Mouse (Mus musculus): ENCODE measurements around the gene Cul9. TPM values are rescaled to one million over a fixed set of nuclear protein-coding genes. Genes with fewer than 3 reads are reported as not detected.

Gene Cul9
- total RNA-seq, 2 experiments from 2014 or later: 11.2 to 11.4 TPM

GRCm38 (mm10) chr17:46554977-46555672 is 8.9 kb upstream of the Cul9 start:
- intact Hi-C loops (cut with DNase I): no loop called here
- peak in 1 of 2 experiments; percentile 34 for DNase-seq

- intact Hi-C loops (cut with DNase I): no loop called here
- peak in 1 of 2 experiments; percentile 29 for DNase-seq
Observed at GRCm38 (mm10) chr17:46554646-46554976, 8.4 kb upstream of the Cul9 start.

GRCm38 (mm10) chr17:46553926-46554325 is 7.7 kb upstream of the Cul9 start:
- DNase-seq: no peak
- intact Hi-C loops (cut with DNase I): no loop called here

GRCm38 (mm10) chr17:46553469-46553868 is 7.3 kb upstream of the Cul9 start:
- intact Hi-C loops (cut with DNase I): no loop called here
- peak in 1 of 2 experiments; percentile 26 for DNase-seq

DNA sequence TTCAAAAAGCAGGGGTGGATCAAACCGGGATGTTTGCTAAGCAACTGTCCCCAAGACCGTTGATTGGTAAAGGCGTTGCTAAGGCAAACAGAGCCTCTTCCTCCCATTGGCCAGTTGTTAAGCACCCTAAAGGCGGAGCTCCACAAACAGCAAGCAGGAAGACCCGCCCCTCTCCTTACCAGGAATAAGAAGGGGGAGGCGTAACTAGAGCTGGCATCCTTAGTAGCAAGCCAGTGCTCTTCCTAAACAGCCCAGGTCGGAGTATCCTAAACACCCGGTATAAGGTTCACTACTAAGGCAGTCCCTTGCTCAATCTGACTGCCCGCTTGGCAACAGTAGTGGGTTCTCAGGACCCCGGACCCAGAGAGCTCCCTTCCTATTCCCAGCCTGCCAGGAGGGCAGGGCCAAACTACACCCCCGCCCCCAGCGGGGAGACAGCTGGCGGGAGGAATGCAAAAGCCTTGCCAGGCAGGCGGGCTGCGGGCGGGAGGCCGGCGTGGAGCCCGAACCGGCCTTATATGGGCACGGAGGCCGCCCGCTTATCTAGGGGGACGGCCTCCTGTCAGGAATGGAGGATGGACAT is 6.7 kb upstream of the Cul9 start:
- DNase-seq: peak; percentile 93 to 94
- intact Hi-C loops (cut with DNase I): no loop called here

DNA sequence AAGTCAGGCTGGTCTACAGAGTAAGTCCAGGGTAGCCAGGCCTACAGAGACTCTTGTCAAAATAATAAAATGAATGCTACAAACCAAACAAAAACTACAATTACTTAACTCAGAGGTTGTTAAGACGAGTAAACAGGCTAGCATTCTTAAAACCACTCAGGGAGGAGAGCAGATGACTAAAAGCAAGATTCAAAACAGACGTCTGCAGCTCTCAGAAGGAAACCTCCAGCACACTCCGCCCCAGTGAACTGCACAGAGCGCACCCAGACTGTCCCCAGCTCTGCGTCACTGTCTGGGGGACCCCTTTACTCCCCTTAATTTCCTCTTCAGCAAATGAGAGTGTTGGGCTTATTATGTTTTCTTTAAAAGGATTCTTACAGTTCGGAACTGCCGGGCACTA is 6.0 kb upstream of the Cul9 start:
- intact Hi-C loops (cut with DNase I): no loop called here
- DNase-seq: no peak

- no peak for DNase-seq
- intact Hi-C loops (cut with DNase I): no loop called here
Observed at GRCm38 (mm10) chr17:46551369-46551768, 5.2 kb upstream of the Cul9 start.

DNA sequence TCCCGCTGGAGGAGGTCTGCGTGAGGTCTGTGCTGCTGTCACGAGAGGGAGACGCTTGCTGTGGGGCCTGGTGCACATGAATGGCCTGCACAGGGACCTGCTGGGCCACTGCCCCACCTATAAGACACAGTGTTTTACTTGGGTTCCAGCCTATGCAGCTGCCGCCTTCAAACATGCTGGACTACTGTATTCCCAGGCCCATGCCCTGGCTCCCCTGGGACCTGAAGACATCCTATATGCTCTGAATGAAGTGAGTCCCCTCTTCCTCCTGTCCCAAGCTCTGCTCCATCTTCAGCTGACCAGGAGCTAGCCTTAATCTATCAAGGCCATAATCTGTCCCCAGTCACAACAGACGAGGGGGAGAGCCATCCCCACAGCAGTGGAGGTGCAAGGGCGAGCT is 4.7 kb upstream of the Cul9 start:
- DNase-seq: no peak
- intact Hi-C loops (cut with DNase I): no loop called here

GRCm38 (mm10) chr17:46549642-46550041 is 3.5 kb upstream of the Cul9 start:
- intact Hi-C loops (cut with DNase I): no loop called here
- DNase-seq: no peak

GRCm38 (mm10) chr17:46549193-46549592 is 3.0 kb upstream of the Cul9 start:
- intact Hi-C loops (cut with DNase I): no loop called here
- no peak for DNase-seq

DNA sequence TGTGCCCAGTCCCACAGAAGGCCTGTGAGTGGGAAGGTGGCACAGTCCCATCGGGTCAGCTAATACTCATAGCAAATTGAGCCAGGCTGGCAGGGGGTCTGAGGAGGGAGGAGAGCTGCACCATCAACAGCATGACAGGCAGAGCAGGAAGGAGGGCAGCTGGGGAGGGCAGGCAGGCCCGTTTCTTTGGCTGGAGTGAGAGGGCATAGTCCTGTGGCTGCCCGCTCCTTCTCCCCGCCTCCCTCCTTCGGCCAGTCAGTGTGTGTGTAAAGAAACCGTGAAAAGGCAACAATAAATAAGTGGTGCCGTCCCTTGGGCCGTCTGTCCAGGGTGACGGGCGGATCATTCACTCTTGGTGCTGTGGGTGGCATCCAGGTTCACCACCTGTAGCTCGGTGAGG is 2.6 kb upstream of the Cul9 start:
- DNase-seq: no peak

GRCm38 (mm10) chr17:46547923-46548322 is 1.7 kb upstream of the Cul9 start:
- intact Hi-C loops (cut with DNase I): no loop called here
- DNase-seq: no peak

More for the DNA sequence above, 2.6 kb upstream of the Cul9 start:
- intact Hi-C loops (cut with DNase I): no loop called here

DNA sequence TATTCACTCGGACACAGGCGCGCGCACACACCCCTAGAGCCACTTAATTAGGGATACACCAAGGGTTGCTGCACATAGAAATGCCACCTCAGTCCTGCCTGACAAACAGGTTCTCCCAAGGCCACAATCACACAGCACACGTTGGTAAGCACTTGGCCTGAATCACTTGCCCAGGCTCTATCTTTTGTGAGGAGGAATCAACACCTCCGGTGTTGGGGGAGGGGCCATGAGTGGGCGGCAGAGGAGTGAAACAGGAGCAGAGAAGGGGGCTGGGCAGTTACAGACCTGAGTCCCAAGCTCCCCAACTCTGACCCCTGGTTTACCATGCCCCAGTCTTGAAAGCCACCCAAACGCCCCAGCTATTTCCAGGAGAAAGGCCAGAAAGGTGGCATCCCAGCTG is 807 bp upstream of the Cul9 start:
- intact Hi-C loops (cut with DNase I): no loop called here
- DNase-seq: no peak

- intact Hi-C loops (cut with DNase I): no loop called here
- no peak for DNase-seq
Observed at GRCm38 (mm10) chr17:46546591-46546990, 403 bp upstream of the Cul9 start.

GRCm38 (mm10) chr17:46543661-46544060 is 2.5 kb downstream of the Cul9 start:
- no peak for DNase-seq
- intact Hi-C loops (cut with DNase I): no loop called here

DNA sequence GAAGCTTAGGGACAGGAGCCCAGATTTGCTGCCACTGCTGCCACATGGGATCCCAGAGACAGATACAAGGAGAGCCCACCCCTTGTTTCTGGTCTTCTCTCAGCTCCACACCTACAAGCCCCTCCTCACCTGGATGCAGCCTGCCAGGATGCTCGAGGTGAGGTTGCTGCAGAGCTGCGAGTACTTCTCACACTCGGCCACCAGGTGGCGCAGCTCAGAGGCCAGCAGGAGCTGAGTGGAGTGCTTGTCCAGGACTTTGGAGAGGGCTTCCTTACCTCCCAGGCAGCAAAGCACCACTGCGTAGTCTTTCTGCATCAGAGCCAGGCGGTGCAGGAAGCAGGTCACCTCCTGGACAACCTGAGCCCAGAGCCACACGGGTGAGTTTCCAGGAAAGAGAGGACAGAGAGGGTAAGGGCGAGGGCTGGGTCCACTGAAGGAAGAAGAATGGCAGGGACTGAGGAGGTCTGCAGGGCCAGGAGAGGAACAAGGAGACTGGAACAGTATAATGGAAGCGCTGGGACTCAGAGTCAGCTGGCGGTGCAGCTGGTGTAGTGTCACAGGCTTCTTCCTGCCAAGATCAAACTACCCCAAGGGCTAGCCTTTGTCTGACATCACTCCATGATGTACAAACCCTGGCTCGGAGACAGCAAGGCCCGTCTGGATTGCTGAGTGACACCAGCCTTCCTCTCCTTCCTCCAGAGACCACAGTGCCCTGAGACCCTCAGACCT is 20.4 kb downstream of the Cul9 start:
- intact Hi-C loops (cut with DNase I): loop anchor here (2.0 to 5.0 kb wide), 3 partner anchors 67 to 202 kb away; partner anchors contain the start of gene Gnmt

DNA sequence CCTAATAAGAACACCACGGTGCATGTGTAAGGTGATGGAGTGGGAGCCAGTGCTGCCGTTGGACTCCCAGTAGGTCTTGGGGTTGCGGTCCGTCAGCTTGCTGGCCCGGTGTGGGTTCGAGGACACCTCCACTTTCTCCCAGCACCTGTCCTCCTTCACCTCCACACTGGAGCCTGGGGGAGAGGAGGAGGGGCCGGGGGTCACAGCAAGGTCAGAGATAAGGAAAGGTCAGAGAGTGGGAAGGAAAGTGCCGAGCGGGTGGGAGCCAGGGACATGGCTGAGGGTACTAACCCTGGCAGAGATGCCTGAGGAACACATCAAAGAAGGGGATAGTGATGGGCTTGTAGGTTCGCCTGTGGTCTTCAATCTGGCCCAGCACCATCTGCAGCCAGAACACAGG is 21.1 kb downstream of the Cul9 start:
- intact Hi-C loops (cut with DNase I): loop anchor here (5.0 kb wide), 2 partner anchors 67 to 202 kb away; partner anchors contain the start of gene Gnmt
- no peak for DNase-seq

More for the DNA sequence above, 20.4 kb downstream of the Cul9 start:
- peak; percentile 65 to 73 for DNase-seq

DNA sequence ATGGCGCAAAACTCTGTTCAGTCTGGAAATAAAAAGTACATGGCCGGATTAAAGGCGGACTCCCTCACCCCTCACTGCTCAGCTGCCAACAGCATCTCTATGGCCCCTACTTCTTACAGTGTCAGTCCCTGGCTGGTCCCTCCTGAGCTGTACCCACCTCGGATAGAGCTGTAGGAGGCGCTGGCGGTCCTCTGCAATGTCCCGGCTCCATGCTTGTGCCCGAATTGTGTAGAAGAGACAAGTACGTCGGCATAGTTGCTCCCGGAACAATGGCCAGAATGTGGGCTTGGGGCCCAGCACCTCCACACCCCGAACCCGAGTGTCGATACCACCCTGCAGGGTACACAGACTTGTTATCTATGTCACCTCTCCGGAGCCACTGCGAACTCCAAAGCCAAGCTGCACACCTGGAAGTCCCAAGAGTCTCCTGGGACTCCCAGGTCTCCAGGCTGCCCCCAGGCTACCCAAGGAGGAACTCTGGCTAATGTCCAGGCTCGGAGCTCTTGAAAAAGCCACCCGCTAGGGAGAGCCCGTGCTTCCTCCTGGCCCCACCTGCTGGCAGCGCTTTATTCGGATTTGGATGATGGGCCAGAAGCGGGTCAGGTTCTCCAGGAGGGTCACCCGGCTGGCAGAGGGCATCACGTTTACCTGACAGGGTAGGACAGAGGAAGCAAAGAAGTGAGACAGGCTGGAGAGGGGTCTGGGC is 24.1 kb downstream of the Cul9 start:
- no peak for DNase-seq
- intact Hi-C loops (cut with DNase I): no loop called here

- intact Hi-C loops (cut with DNase I): no loop called here
- DNase-seq: no peak
Observed at GRCm38 (mm10) chr17:46521174-46521573, 25.0 kb downstream of the Cul9 start.

DNA sequence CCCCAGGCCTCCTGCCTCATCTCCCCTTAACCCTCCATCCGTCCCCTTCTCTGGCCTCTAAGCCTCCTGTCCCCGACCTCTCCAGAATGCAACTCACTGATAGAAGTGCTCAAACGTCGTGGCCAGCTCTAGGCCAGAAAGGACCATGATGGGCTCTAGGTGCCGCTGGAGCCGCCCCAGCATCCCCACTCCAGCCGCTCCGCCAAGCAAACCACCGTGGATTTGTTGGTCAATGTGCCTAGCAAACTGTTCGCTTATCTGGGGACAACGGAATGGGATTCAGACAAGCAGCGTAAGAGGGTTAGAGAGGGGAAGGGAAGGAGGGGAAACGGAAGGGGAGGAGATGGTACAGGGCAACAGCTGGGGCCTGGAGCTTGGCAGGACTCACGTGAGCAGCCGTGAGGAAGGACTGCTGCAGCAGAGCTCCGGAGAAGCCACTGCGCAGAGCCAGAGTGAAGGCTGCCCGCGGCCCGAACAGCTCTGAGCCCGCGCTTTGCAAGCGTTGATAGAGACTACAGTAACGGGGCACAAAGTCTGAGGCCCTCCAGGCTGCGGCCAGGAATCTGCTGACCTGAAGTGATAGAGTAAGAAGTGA is 25.7 kb downstream of the Cul9 start:
- intact Hi-C loops (cut with DNase I): no loop called here
- DNase-seq: no peak

GRCm38 (mm10) chr17:46519971-46520370 is 26.2 kb downstream of the Cul9 start:
- DNase-seq: no peak
- intact Hi-C loops (cut with DNase I): no loop called here

Data from gastrocnemius, postnatal 36 days (tissue).